Mouse (Mus musculus) layer of hippocampus, adult 9-10 months (tissue): ENCODE data around the gene Aftph.

Source experiments
- DNase-seq: peaks from one replicate; pipeline ENCODE4 v3.0.0; 2022; ENCODE audit warnings: low spot score

Aftph gene

GRCm38 (mm10) chr11:20647902-20648625, 93.3 kb downstream of the Aftph start:
- DNase-seq, result no peak

DNA sequence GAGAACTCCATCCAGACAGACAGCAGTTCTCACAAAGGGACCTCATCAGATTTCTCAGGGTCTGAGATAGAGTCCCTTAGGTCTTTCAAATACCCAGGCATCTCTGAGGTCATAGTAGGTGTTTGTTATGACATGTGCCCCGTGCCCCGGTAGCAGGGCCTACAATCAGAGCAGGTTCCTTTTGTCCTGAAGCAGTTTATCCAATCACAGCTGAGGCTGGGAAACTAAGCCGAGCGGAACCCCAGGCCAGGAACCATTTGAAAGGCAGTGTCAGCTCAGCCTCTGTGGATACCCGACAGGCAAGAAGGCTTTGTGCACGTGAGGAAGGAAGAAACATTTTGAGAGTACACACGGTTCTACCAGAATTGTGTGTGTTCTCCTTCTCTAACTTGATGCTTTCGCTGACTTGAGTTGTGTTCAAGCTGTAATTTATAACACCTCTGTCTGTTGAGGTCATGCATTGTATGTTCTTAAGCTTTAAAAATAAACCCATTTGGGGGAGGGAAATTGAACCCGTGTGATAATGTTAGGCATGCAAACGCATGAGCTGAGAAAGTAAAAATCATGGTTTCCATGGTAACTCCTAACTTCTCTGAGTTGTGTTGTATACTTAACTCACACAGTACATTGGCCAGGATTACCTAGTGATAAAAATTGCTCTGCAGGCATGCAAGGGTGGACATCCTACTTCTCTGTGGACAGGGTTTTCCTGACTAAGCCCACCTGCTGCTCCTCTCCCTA, 94.2 kb downstream of the Aftph start:
- no peak for DNase-seq

DNA sequence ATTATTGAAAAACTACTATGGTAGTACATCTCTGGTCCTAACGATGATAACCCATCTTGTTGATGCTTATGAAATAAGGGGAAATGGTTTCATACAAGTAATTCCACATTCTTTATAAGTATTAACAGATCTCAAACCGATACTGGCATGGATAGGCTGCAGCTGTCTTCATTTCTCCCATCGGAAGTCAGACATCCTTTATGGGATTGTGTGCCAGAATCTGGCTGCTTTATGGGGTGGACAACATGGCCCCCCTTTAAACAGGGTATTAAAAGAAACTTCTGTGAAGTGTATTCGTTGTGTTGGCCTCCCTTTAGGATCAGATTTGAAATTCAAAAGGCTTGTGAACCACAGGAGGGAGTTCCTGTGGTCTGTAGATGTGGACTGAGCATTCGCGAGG, 95.2 kb downstream of the Aftph start:
- DNase-seq, result no peak

DNA sequence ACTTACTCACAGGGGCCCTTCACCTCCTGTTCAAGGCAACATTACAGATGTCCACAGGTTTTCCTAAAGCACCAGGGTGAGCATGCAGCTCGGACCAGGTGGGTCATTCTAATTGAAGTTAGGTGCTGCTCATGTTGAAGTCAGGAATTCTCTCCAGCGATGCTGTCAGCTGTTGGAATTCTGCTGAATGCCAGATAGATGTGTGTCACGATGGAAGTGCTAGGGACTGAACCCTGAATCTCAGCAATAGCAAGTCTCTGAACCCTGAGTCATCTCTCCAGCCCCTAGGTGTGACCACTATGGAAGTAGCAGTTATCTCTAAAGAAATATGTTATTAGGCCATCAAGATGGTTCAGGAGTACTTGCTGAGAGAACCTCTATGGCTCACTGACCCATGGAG, 95.9 kb downstream of the Aftph start:
- DNase-seq, result no peak

- no peak for DNase-seq
These were observed 96.5 kb downstream of the Aftph start for GRCm38 (mm10) chr11:20644872-20645271.

- no peak for DNase-seq
These were observed 97.2 kb downstream of the Aftph start for GRCm38 (mm10) chr11:20644166-20644565.

GRCm38 (mm10) chr11:20643161-20643560, 98.2 kb downstream of the Aftph start:
- no peak for DNase-seq

- DNase-seq, result no peak
These were observed 99.1 kb downstream of the Aftph start for GRCm38 (mm10) chr11:20642321-20642720.

- DNase-seq, result no peak
These were observed 101.4 kb downstream of the Aftph start for GRCm38 (mm10) chr11:20639918-20640447.

DNA sequence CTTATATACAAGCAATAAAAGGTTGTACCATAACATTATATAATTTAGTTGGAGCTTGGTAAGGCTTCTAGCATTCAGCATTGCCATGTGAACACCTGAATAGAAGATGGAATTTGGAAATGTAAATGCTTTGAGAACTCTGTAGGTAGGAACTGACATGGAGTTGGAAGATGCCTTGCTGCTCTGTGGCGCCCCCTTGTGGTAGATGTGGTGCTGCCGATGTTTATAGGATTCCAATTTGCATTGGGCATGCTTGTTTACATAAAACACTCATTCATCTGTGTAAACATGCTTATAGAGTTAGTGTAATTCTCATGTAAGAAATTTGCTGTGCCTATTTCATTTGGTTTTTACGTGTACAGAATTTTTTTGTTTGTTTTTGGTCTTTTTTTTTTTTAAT, 102.5 kb downstream of the Aftph start:
- DNase-seq, result peak; percentile 54

DNA sequence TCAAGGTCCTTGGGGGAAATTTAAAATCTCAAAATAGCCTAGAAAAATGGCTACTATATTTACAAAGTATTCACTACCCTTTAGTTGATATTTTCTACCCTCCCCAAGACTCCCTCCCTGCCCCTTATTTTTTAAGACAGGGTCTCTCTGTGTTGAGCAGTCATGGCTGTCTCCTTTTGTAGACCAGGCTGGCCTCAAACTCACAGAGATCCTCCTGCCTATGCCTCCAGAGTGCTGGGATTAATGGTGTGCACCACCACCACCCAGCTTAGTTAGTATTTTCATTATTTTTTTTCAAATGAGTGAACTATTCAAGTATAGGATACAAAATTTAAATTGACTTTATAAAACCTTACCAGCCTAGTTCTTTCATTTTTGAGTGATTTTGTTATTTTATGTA, 104.3 kb downstream of the Aftph start:
- no peak for DNase-seq

DNA sequence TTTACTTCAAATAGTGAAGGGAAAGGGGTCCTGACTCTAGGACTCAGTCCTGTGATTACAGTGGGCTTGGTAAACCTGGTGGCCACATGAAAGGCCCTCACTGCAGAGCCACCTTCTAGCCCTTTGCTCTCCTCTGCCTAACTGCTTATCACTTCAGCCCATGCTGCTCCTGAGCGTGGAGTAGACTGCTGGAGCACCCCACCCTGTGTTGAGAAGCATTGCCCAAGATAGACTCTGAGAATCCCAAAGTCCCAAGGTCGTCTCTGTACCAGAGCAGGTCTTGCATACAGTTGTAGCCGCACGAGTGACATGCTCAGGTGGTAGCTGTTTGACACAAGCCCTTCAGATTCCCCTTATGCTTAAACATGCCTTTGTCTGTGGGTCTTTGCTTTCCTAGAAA, 105.3 kb downstream of the Aftph start:
- DNase-seq, result no peak

- no peak for DNase-seq
These were observed 105.7 kb downstream of the Aftph start for GRCm38 (mm10) chr11:20635646-20636045.
